Mouse (Mus musculus): Measurements from ENCODE around the gene B020004J07Rik.
A peak's percentile ranks its signal among the peaks of the same experiment; 100 is the strongest.
"Not testable (repeated sequence)": the region's sequence is repeated elsewhere in the genome, so short reads cannot be mapped to it uniquely, and the experiment has no call there.

Gene B020004J07Rik

DNA sequence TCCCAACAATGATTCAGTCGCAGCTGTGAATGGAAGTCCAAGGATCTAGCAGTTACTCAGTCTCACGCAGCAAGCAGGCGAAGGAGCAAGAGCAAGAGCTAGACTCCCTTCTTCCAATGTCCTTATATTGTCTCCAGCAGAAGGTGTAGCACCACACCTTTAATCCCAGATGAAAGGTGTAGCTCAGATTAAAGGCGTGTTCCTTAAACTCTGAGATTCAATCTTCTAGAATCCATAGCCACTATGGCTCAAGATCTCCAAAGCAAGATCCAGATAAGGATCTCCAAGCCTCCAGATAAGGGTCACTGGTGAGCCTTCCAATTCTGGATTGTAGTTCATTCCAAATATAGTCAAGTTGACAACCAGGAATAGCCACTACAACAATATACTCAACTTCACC lies at the start of gene B020004J07Rik:
Gene B020004J07Rik, minus strand, starts transcription at position 101 of the 400 bp plus-strand sequence.
- DNase-seq (ENCODE audit: low spot score): not testable (repeated sequence)

DNA sequence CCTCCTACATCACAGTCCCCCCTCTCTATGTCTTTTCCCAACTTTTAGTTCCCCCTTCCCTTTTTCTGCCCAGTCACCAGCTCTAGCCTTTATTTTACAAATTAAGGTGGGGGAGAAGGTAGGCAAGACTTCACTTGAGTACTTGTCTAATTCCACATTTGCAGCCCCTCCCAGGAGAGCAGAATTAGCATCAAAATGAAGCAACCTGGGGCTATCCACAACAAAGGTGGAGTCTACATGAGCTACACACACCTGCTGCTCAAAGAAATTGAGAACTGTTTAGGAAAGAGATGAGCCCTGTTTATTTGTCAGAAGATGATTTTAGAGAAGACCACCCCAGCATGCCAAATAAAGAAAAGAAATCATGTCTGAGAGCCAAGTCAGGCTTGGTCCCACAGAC lies 45.6 kb upstream of the B020004J07Rik start:
- DNase-seq (ENCODE audit: low spot score): no peak

DNA sequence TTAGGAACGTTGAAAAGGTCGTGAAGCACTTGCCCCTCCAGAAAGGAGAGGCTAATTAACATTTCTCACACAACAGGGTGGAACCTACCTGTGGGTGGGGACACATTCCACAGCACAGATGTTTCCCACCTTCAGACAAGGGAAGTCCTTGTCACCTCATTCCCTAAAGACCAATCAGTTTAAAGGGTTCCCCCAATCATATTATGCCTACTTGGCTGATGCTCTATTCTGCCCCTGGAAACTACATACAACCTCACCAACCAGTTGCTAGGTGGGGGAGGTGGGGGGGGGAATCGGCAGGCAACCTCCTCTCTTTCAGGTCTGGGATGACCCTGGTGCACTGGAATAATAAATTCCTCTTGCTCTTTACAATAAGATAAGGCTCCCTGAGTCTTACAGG lies 39.8 kb upstream of the B020004J07Rik start:
- no peak for DNase-seq (ENCODE audit: low spot score)

DNA sequence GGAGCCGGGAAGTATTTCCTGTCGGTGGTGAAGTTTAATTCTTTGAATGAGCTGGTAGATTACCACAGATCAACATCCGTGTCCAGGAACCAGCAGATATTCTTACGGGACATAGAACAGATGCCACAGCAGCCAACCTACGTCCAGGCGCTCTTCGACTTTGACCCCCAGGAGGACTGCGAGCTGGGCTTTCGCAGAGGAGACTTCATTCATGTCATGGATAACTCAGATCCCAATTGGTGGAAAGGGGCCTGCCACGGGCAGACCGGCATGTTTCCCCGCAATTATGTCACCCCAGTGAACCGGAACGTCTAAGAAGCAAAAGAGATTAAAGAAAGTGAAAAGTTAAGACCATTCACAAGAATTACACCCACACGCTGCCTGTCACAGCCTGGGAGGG lies 31.9 kb upstream of the B020004J07Rik start:
- not testable (repeated sequence) for DNase-seq (ENCODE audit: low spot score)

DNA sequence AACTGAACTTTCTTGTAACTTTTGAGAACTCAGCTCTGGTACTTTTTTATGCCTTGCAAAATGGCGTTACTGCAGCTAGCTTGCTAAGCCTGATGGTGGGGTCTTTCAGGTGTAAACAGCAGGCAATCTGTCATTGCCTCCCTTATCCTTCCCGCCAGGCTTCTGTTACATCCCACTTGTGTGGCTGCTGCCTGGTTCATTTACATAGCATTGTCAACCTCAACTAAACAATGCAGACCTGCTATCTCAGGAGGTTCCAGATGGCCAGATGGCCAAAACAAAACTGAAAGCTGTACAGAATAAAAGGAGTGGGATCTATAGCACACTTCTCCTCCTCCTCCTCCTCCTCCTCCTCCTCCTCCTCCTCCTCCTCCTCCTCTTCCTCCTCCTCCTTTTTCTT lies 28.2 kb upstream of the B020004J07Rik start:
- DNase-seq (ENCODE audit: low spot score): not testable (repeated sequence)

DNA sequence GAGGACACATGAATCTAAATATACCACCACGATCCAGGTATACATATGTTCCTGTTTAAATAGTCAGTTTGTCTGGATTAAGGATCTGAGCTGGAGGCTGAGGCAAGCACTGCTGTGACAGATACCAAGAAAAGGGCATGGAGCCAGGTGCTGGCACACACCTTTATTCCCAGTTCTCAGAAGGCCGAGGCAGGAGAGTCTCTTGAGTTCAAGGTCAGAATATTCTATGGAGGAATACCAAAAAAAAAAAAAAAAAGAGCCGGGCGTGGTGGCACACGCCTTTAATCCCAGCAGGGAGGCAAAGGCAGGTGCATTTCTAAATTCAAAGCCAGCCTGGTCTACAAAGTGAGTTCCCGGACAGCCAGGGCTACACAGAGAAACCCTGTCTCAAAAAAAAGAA lies 18.5 kb upstream of the B020004J07Rik start:
- no peak for DNase-seq (ENCODE audit: low spot score)

DNA sequence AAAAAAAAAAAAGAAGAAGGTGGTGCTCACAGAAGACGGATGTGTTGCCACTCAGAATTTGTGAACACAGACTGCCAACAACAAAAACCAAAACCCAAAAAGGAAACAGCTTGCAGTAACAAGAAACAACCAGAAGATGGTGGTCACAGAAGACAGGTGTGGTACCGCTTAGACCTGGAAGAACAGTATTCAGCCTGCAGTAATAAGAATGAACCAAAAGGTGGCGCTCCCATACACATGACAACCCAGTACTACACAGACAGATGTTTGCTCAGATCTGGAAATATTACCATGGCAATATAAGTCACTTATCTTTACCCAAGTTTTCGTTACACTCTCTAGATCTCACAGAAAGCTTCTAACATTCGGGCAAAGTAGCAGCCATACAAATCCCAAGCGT lies 17.1 kb upstream of the B020004J07Rik start:
- peak; percentile 11 for DNase-seq (ENCODE audit: low spot score)

DNA sequence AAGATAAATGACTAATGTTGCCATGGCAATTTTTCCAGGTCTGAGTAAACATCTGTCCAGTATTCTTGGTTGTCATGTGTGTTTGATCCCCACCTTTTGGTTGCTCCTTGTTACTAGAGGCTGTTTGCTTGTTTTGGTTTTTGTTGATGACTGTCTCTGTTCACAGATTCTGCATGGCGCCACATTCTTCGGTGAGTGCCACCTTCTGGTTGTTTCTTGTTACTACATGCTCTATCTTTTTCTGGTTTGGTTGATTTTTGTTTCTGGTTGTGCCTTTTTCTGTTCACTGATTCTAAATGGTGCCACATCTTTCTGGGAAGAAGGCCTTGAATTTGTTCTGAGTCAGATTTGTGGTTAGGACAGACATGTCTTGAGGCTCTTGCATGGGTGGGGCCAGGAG lies 7.1 kb upstream of the B020004J07Rik start:
- no peak for DNase-seq (ENCODE audit: low spot score)
